ENCODE assay signal across 26 mouse cellular contexts in the genomic region with DNA sequence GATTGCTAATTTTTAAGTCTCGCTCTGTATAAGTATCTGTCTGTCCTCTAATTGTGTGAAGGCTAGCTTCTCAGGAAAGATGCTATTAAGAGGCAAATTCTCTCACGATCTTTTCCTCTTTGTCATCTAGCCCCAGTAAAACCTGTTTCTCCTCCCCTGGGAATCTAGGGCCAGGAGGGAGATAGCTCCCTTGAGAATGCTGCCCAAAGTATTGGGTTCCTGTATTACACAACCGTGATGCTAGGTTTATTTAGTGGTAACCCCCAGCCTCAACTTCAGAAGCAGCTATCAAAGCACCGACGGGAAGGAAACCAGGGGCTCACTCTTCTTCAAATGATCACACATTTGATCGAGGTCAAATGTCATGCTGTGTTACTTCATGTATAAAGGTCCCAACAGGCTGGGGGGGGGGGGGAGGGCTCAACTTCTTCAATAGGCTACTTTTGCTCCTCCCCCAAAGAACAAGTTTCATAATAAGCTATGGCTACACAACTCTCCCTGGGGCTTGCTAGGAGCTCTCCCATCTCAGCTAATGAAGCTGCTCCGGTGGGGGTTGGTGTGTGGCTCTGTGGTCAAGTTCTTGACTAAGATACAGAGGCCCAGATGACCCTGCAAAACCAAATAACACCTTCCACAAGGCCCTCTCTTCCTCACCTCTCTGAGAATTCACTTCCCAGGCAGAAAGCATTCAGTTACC. TPM values are rescaled to one million over a fixed set of nuclear protein-coding genes. Genes with fewer than 3 reads are reported as not detected.
DNase-seq lines count a peak whose midpoint lies in the region; ATAC-seq and TF ChIP-seq lines count a peak whose summit lies in the region.
"Had no signal": no experiment of that assay in that cellular context is flagged by ENCODE, and none has a peak within 500 bp of the region (broad histone marks: within the 10 kb centered on the region; RNA-seq: fewer than 3 reads in every experiment).

No protein-coding gene starts in this region.

- DNase-seq in liver, postnatal 0 days = no peak
- no peak for DNase-seq in limb, embryonic 11.5 days (ENCODE audit: low spot score)
- peak; percentile 28 for DNase-seq in naive thymus-derived CD4-positive, alpha-beta T cell, adult 2 months (ENCODE audit: low read depth)
- no peak for DNase-seq in hindbrain, embryonic 14.5 days (ENCODE audit: low spot score)
- no peak for DNase-seq in left cerebral cortex, adult 11 months (ENCODE audit: low spot score)
- DNase-seq in ovary, postnatal 36 days (ENCODE audit: low spot score) = no peak
- DNase-seq: adrenal gland, postnatal 25 days; B cell, adult 2 months; cerebellum, adult 11 months; cerebellum, postnatal 10 days; forebrain, postnatal 0 days; gastrocnemius, postnatal 36 days; heart, postnatal 4 days; kidney, adult 9 months; kidney, postnatal 36 days; lung, postnatal 36 days; right cerebral cortex, postnatal 4 days had no signal

- TF ChIP-seq EP300 in liver, postnatal 0 days (IDR thresholded peaks at IDR 0.05; ENCODE audit: low read depth) = no peak

- WGBS in liver, postnatal 0 days (ENCODE audit: insufficient replicate concordance) = 51% methylated on average over 7 of the region's 7 CpGs
- 53% methylated on average over 7 of the region's 7 CpGs for whole genome bisulfite sequencing in liver, embryonic 12.5 days (ENCODE audit: insufficient replicate concordance)
- whole genome bisulfite sequencing in embryonic facial prominence, embryonic 12.5 days = 58% methylated on average over 7 of the region's 7 CpGs
- 71% methylated on average over 7 of the region's 7 CpGs for WGBS in limb, embryonic 11.5 days
- 62% methylated on average over 7 of the region's 7 CpGs for WGBS in hindbrain, embryonic 14.5 days

- H3K4me1 ChIP-seq in liver, postnatal 0 days (ENCODE audit: insufficient read depth) = peaks cover 16% of the 10 kb centered on the region
- 0 out of 2 replicates have a peak, but pooled peaks cover 8% of the 10 kb centered on the region for H3K4me1 ChIP-seq in liver, embryonic 12.5 days
- H3K4me1 ChIP-seq in embryonic facial prominence, embryonic 12.5 days = peaks cover 59% of the 10 kb centered on the region
- peaks cover 33% of the 10 kb centered on the region for H3K4me1 ChIP-seq in limb, embryonic 11.5 days (ENCODE audit: control insufficient read depth, insufficient read depth, low read length)
- peaks cover 26% of the 10 kb centered on the region for H3K4me1 ChIP-seq in hindbrain, embryonic 14.5 days (replicated peaks; ENCODE audit: control insufficient read depth, insufficient read depth, low read length)

- H3K27ac ChIP-seq in liver, postnatal 0 days (ENCODE audit: low read depth) = no peak overlapping the region
- H3K27ac ChIP-seq in liver, embryonic 12.5 days = no peak overlapping the region
- peak overlapping the region; percentile 42 for H3K27ac ChIP-seq in embryonic facial prominence, embryonic 12.5 days
- 0 out of 2 replicates have a peak overlapping the region, but pooled peaks have one; percentile 3 for H3K27ac ChIP-seq in limb, embryonic 11.5 days (replicated peaks; ENCODE audit: low read depth, low read length)
- no peak overlapping the region for H3K27ac ChIP-seq in hindbrain, embryonic 14.5 days
- H3K27ac ChIP-seq: heart, embryonic 15.5 days; hindbrain, embryonic 15.5 days; liver, embryonic 14.5 days; lung, embryonic 15.5 days; midbrain, embryonic 15.5 days; neural tube, embryonic 13.5 days; stomach, embryonic 15.5 days had no signal

- H3K27me3 ChIP-seq in liver, postnatal 0 days (ENCODE audit: insufficient read depth, low read length) = no peaks in the 10 kb centered on the region
- no peaks in the 10 kb centered on the region for H3K27me3 ChIP-seq in liver, embryonic 12.5 days (replicated peaks)
- no peaks in the 10 kb centered on the region for H3K27me3 ChIP-seq in embryonic facial prominence, embryonic 12.5 days
- no peaks in the 10 kb centered on the region for H3K27me3 ChIP-seq in limb, embryonic 11.5 days (ENCODE audit: control insufficient read depth, insufficient read depth, low read length)
- no peaks in the 10 kb centered on the region for H3K27me3 ChIP-seq in hindbrain, embryonic 14.5 days (ENCODE audit: control insufficient read depth, insufficient read depth, low read length)
- H3K27me3 ChIP-seq: heart, embryonic 15.5 days; hindbrain, embryonic 15.5 days; lung, embryonic 15.5 days; midbrain, embryonic 15.5 days; neural tube, embryonic 13.5 days; stomach, embryonic 15.5 days had no signal

- H3K4me3 ChIP-seq in liver, postnatal 0 days (ENCODE audit: low read depth, low read length) = no peak overlapping the region
- H3K4me3 ChIP-seq in liver, embryonic 12.5 days = no peak overlapping the region
- H3K4me3 ChIP-seq in embryonic facial prominence, embryonic 12.5 days = no peak overlapping the region
- no peak overlapping the region for H3K4me3 ChIP-seq in limb, embryonic 11.5 days (ENCODE audit: low read depth, low read length)
- H3K4me3 ChIP-seq in hindbrain, embryonic 14.5 days (replicated peaks; ENCODE audit: low read length) = no peak overlapping the region
- H3K4me3 ChIP-seq: heart, embryonic 15.5 days; hindbrain, embryonic 15.5 days; lung, embryonic 15.5 days; midbrain, embryonic 15.5 days; neural tube, embryonic 13.5 days; stomach, embryonic 15.5 days had no signal

- ATAC-seq in liver, postnatal 0 days = peak; percentile 56; the same call in 1 of the 2 replicates
- no peak for ATAC-seq in liver, embryonic 12.5 days
- ATAC-seq in embryonic facial prominence, embryonic 12.5 days (ENCODE audit: insufficient number of reproducible peaks, insufficient read depth, low FRiP score, low TSS enrichment) = no peak
- no peak for ATAC-seq in limb, embryonic 11.5 days (ENCODE audit: insufficient number of reproducible peaks, low FRiP score, low TSS enrichment, low read depth)
- no peak for ATAC-seq in hindbrain, embryonic 14.5 days (ENCODE audit: low FRiP score)
- ATAC-seq: forebrain, postnatal 0 days; midbrain, embryonic 15.5 days had no signal

- H3K9ac ChIP-seq in liver, postnatal 0 days (replicated peaks) = no peak overlapping the region
- H3K9ac ChIP-seq in liver, embryonic 12.5 days = no peak overlapping the region
- no peak overlapping the region for H3K9ac ChIP-seq in embryonic facial prominence, embryonic 12.5 days
- H3K9ac ChIP-seq in limb, embryonic 11.5 days (ENCODE audit: low read length) = no peak overlapping the region
- H3K9ac ChIP-seq in hindbrain, embryonic 14.5 days = no peak overlapping the region
- H3K9ac ChIP-seq: forebrain, postnatal 0 days; heart, embryonic 15.5 days; hindbrain, embryonic 15.5 days; liver, embryonic 14.5 days; lung, embryonic 15.5 days; midbrain, embryonic 15.5 days; neural tube, embryonic 13.5 days; stomach, embryonic 15.5 days had no signal

- 0 out of 2 replicates have a peak, but pooled peaks cover 16% of the 10 kb centered on the region for H3K36me3 ChIP-seq in liver, postnatal 0 days (replicated peaks; ENCODE audit: insufficient read depth, low read length)
- no peaks in the 10 kb centered on the region for H3K36me3 ChIP-seq in liver, embryonic 12.5 days
- H3K36me3 ChIP-seq in embryonic facial prominence, embryonic 12.5 days = 0 out of 2 replicates have a peak, but pooled peaks cover 10% of the 10 kb centered on the region
- H3K36me3 ChIP-seq in limb, embryonic 11.5 days (ENCODE audit: control insufficient read depth, insufficient read depth, low read length) = no peaks in the 10 kb centered on the region; the same call in 1 of the 2 replicates
- H3K36me3 ChIP-seq in hindbrain, embryonic 14.5 days (replicated peaks; ENCODE audit: control insufficient read depth, insufficient read depth) = no peaks in the 10 kb centered on the region
- H3K36me3 ChIP-seq: hindbrain, embryonic 15.5 days; lung, embryonic 15.5 days; midbrain, embryonic 15.5 days; stomach, embryonic 15.5 days had no signal

- no peak overlapping the region for H3K4me2 ChIP-seq in liver, postnatal 0 days (ENCODE audit: low read depth, low read length)
- H3K4me2 ChIP-seq in liver, embryonic 12.5 days = no peak overlapping the region
- no peak overlapping the region for H3K4me2 ChIP-seq in embryonic facial prominence, embryonic 12.5 days (replicated peaks)
- no peak overlapping the region for H3K4me2 ChIP-seq in limb, embryonic 11.5 days (ENCODE audit: low read depth, severe bottlenecking)
- H3K4me2 ChIP-seq in hindbrain, embryonic 14.5 days (replicated peaks) = no peak overlapping the region
- H3K4me2 ChIP-seq: heart, embryonic 15.5 days; hindbrain, embryonic 15.5 days; lung, embryonic 15.5 days; midbrain, embryonic 15.5 days; neural tube, embryonic 13.5 days; stomach, embryonic 15.5 days had no signal

- no peaks in the 10 kb centered on the region for H3K9me3 ChIP-seq in liver, postnatal 0 days (ENCODE audit: low read length)
- no peaks in the 10 kb centered on the region for H3K9me3 ChIP-seq in liver, embryonic 12.5 days (replicated peaks)
- no peaks in the 10 kb centered on the region for H3K9me3 ChIP-seq in embryonic facial prominence, embryonic 12.5 days
- no peaks in the 10 kb centered on the region for H3K9me3 ChIP-seq in limb, embryonic 11.5 days (ENCODE audit: control insufficient read depth, low read length)
- H3K9me3 ChIP-seq in hindbrain, embryonic 14.5 days (ENCODE audit: control insufficient read depth, low read length) = no peaks in the 10 kb centered on the region
- H3K9me3 ChIP-seq: heart, embryonic 15.5 days; hindbrain, embryonic 15.5 days; lung, embryonic 15.5 days; midbrain, embryonic 15.5 days; neural tube, embryonic 13.5 days; stomach, embryonic 15.5 days had no signal

- TF ChIP-seq CTCF in liver, postnatal 0 days (IDR thresholded peaks at IDR 0.05; ENCODE audit: low read depth) = no peak

RNA-seq across cellular contexts. Expression of gene Ypel2, which starts 22.3 kb away (rescaled TPM):
- polyA plus RNA-seq in liver, postnatal 0 days (2015; fragmentation: Nextera tagmentation; extraction: Ambion mirVana) = 2.1 TPM in 2 replicates
- 1.3 and 1.4 TPM in 2 replicates for polyA plus RNA-seq in liver, embryonic 12.5 days (2016; fragmentation: Nextera tagmentation; extraction: Ambion mirVana)
- 10.7 and 11.6 TPM in 2 replicates for polyA plus RNA-seq in embryonic facial prominence, embryonic 12.5 days (2016; fragmentation: Nextera tagmentation; extraction: Ambion mirVana)
- polyA plus RNA-seq in limb, embryonic 11.5 days (2014; fragmentation: Nextera tagmentation; extraction: Ambion mirVana) = 7.0 and 7.2 TPM in 2 replicates
- polyA plus RNA-seq in hindbrain, embryonic 14.5 days (2014; fragmentation: Nextera tagmentation; extraction: Ambion mirVana) = 3.2 and 3.9 TPM in 2 replicates

Comparison
In these comparisons a context has a peak if more than half of its experiments do, and no peak if none do; other contexts are left out.
1. H3K27ac ChIP-seq: peak in embryonic facial prominence, embryonic 12.5 days (single experiment) and limb, embryonic 11.5 days (single experiment); none in liver, postnatal 0 days (single experiment), liver, embryonic 12.5 days (single experiment) and hindbrain, embryonic 14.5 days (single experiment).